Mouse (Mus musculus): ENCODE results near the gene Eps15. TPM values are rescaled to one million over a fixed set of nuclear protein-coding genes. Genes with fewer than 3 reads are reported as not detected.

Gene Eps15
- polyA plus RNA-seq, 1 experiment from 2014 or later, result 41.8 TPM

DNA sequence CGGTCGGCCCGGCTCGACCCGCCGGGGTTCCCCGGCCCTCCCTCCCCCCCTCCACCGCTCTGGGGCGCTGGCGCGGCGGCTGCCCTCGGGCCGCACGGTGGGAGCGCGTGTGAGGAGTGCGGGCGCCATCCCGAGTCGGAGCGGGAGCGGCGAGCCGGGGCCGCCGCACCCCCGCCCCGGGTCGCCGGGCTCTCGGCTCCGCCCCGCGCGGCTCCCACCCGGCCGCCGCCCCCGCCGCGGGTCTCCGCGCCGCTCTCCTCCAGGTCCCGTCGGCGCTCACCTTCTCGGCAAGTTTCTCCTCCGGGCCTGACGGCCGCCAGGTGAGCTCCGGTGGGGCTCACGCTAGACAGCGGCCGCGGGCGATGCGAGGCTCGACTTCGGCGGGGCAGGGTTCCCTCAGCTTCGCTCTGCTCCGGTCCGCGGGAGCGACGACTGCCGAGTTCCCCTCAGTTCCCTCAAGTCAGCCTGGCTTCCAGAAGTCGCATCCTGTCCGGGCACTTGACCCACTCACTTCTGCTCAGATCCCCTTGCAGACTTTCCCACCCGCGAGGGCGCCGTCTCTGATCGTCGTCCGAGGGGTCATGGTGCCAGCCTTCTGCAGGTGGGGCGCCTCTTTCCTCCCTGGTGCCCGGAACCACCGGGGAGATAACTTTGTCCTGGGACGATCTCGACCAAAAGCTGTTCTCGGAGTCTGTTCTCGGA lies 542 bp downstream of the Eps15 start:
- peak overlapping the region; percentile 93 for H3K4me3 ChIP-seq
- H3K27me3 ChIP-seq (replicated peaks; ENCODE audit: low read depth, poor library complexity, severe bottlenecking), result peaks cover 9% of the 10 kb centered on the region
- H3K9me3 ChIP-seq, result no peaks in the 10 kb centered on the region
- under 1% methylated on average over 83 of the region's 85 CpGs for WGBS
- H3K36me3 ChIP-seq (replicated peaks), result 0 out of 2 replicates have a peak, but pooled peaks cover 3% of the 10 kb centered on the region
- DNase-seq (ENCODE audit: low spot score), result no peak
- H3K27ac ChIP-seq (replicated peaks), result peak overlapping the region; percentile 92
- H3K4me1 ChIP-seq, result peaks cover 8% of the 10 kb centered on the region

GRCm38 (mm10) chr4:109281161-109281560 lies 1.1 kb downstream of the Eps15 start:
- WGBS, result 10% methylated on average over 4 of the region's 4 CpGs
- Histone ChIP-seq H3K36me3 (replicated peaks) (0 out of 2 replicates have a peak, but pooled peaks cover 3% of the 10 kb centered on the region), H3K27ac (replicated peaks) (no peak overlapping the region), H3K4me1 (peaks cover 8% of the 10 kb centered on the region), H3K4me3 (peak overlapping the region; percentile 93), H3K27me3 (replicated peaks; ENCODE audit: low read depth, poor library complexity, severe bottlenecking) (peaks cover 9% of the 10 kb centered on the region), H3K9me3 (no peaks in the 10 kb centered on the region)
- no peak for DNase-seq (ENCODE audit: low spot score)

GRCm38 (mm10) chr4:109281946-109282345 lies 1.9 kb downstream of the Eps15 start:
- no peak for DNase-seq (ENCODE audit: low spot score)
- H3K4me1 ChIP-seq, result peaks cover 8% of the 10 kb centered on the region
- WGBS, result 94% methylated on average over 1 of the region's 1 CpGs
- H3K36me3 ChIP-seq (replicated peaks), result 0 out of 2 replicates have a peak, but pooled peaks cover 3% of the 10 kb centered on the region
- peaks cover 9% of the 10 kb centered on the region for H3K27me3 ChIP-seq (replicated peaks; ENCODE audit: low read depth, poor library complexity, severe bottlenecking)
- H3K27ac ChIP-seq (replicated peaks), result no peak overlapping the region
- no peaks in the 10 kb centered on the region for H3K9me3 ChIP-seq
- no peak overlapping the region for H3K4me3 ChIP-seq

DNA sequence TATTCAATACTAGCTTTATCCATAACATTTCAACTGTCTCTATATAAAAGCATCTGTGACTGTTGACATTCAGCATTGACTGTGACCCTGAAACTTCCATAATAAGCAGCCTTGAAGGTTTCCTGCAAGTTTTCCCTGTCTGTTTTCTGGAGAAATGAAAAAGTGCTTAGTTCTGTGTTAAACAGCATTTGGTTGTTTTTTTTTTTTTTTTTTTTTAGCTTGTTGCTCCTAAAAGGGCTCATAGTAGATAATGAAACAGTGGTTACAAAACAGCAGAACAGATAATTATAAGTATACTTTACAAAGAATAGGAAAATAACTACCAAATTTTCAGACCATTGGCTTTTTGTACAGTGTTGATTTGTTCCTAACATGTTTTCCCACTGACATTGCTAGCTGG lies 14.6 kb downstream of the Eps15 start:
- H3K27ac ChIP-seq (replicated peaks), result no peak overlapping the region
- no peaks in the 10 kb centered on the region for H3K9me3 ChIP-seq
- H3K4me3 ChIP-seq, result no peak overlapping the region
- H3K4me1 ChIP-seq, result no peaks in the 10 kb centered on the region
- DNase-seq (ENCODE audit: low spot score), result no peak
- H3K36me3 ChIP-seq (replicated peaks), result peaks cover 5% of the 10 kb centered on the region; the same call in 1 of the 2 replicates
- H3K27me3 ChIP-seq (replicated peaks; ENCODE audit: low read depth, poor library complexity, severe bottlenecking), result no peaks in the 10 kb centered on the region

GRCm38 (mm10) chr4:109296510-109296909 lies 16.4 kb downstream of the Eps15 start:
- no peak overlapping the region for H3K4me3 ChIP-seq
- H3K36me3 ChIP-seq (replicated peaks), result peaks cover 5% of the 10 kb centered on the region; the same call in 1 of the 2 replicates
- DNase-seq (ENCODE audit: low spot score), result no peak
- H3K27ac ChIP-seq (replicated peaks), result no peak overlapping the region
- H3K9me3 ChIP-seq, result no peaks in the 10 kb centered on the region
- H3K4me1 ChIP-seq, result no peaks in the 10 kb centered on the region
- no peaks in the 10 kb centered on the region for H3K27me3 ChIP-seq (replicated peaks; ENCODE audit: low read depth, poor library complexity, severe bottlenecking)
- 85% methylated on average over 2 of the region's 2 CpGs for WGBS

DNA sequence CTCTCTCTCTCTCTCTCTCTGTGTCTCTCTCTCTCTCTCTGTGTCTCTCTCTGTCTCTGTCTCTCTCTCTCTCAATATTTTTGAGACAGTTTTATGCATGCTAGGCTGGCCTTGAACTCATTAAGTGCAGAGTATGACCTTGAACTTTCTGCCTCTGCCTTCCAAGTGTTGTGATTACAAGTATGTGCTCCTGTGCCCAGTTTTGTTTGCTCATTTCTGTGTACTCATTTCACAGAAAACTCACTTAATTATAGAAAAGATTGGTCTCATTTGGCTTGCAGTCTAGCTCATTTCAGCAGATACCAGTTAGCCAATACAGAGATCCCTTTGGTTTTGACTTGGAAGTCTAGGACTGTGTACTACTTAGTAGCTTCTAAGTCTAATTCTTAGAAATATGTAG lies 19.1 kb downstream of the Eps15 start:
- H3K9me3 ChIP-seq, result no peaks in the 10 kb centered on the region
- no peak overlapping the region for H3K27ac ChIP-seq (replicated peaks)
- H3K27me3 ChIP-seq (replicated peaks; ENCODE audit: low read depth, poor library complexity, severe bottlenecking), result no peaks in the 10 kb centered on the region
- DNase-seq (ENCODE audit: low spot score), result no peak
- no peak overlapping the region for H3K4me3 ChIP-seq
- peaks cover 5% of the 10 kb centered on the region; the same call in 1 of the 2 replicates for H3K36me3 ChIP-seq (replicated peaks)
- no peaks in the 10 kb centered on the region for H3K4me1 ChIP-seq

DNA sequence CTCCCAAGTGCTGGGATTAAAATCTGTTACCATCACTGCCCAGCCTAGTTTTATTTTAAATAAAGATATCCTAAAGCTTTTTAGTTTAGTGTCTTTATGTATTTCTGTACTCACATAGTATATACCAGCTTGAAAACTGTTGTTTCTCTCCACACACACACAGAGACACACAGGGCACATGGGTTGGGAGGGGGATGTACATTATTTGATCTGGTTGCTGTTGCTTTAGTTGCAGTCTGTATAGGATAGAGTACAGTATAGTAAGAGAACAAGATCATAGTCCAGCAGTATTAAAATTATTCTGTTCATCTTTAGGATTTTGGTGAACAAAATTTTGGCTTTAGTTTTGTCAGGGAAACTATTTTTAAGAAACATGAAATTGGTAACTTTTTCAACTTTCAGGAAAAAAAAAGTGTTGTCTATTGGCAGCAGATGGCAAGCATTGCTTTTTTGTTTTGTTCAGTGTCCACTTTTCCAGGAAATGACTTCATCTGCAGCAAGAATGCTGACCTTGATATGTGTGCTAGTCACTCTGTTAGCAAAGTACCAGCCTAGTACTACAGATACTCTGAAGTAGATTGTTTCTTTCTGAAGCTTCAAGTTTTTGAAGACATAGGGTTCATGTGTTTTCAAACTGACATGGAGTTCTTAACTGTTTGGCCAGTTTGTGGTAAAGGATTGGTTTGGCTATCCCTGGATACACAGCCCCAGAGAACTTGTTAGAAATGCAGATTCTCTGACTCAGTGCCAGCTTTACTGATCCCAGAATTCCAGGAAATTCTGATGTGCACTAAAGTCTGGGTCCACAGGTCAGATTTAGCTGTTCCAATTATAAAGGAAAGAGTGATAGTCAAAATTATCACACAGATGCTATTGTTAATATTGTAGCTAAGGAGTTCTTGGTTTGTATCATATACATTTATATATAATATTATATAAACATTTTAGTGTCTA lies 37.1 kb downstream of the Eps15 start:
- Histone ChIP-seq H3K36me3 (replicated peaks) (0 out of 2 replicates have a peak, but pooled peaks cover 7% of the 10 kb centered on the region), H3K9me3 (no peaks in the 10 kb centered on the region), H3K27ac (replicated peaks) (no peak overlapping the region), H3K4me3 (no peak overlapping the region), H3K27me3 (replicated peaks; ENCODE audit: low read depth, poor library complexity, severe bottlenecking) (no peaks in the 10 kb centered on the region), H3K4me1 (no peaks in the 10 kb centered on the region)
- DNase-seq (ENCODE audit: low spot score), result no peak

DNA sequence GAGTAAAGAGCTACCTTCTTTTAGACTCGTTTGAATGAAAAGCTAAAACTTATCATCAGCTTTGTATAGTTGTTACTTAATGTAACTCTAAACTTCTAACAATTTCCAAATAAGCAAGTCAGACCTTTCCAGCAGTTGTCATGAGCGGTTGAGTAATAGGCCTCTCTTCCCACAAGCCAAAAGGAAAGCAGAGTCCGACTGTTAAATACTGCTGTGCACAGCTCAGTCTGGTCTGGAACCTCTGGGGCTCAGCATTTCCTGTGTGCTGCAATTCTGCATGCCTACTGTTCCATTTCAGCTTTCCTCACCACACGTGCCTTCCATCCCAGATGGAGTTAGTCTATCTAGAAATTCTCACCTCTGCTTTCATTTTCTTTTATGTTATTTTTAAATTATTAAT lies 56.7 kb downstream of the Eps15 start:
- H3K9me3 ChIP-seq, result no peaks in the 10 kb centered on the region
- peaks cover 21% of the 10 kb centered on the region for H3K36me3 ChIP-seq (replicated peaks)
- 81% methylated on average over 4 of the region's 4 CpGs for WGBS
- no peaks in the 10 kb centered on the region for H3K27me3 ChIP-seq (replicated peaks; ENCODE audit: low read depth, poor library complexity, severe bottlenecking)
- DNase-seq (ENCODE audit: low spot score), result no peak
- H3K27ac ChIP-seq (replicated peaks), result no peak overlapping the region
- peaks cover 5% of the 10 kb centered on the region; the same call in 1 of the 2 replicates for H3K4me1 ChIP-seq
- H3K4me3 ChIP-seq, result no peak overlapping the region

GRCm38 (mm10) chr4:109341222-109341621 lies 61.2 kb downstream of the Eps15 start:
- Histone ChIP-seq H3K27ac (replicated peaks) (no peak overlapping the region), H3K27me3 (replicated peaks; ENCODE audit: low read depth, poor library complexity, severe bottlenecking) (no peaks in the 10 kb centered on the region), H3K4me3 (no peak overlapping the region), H3K9me3 (no peaks in the 10 kb centered on the region), H3K36me3 (replicated peaks) (peaks cover 3% of the 10 kb centered on the region; the same call in 1 of the 2 replicates), H3K4me1 (peaks cover 5% of the 10 kb centered on the region; the same call in 1 of the 2 replicates)
- DNase-seq (ENCODE audit: low spot score), result no peak
- WGBS, result 82% methylated on average over 1 of the region's 1 CpGs

DNA sequence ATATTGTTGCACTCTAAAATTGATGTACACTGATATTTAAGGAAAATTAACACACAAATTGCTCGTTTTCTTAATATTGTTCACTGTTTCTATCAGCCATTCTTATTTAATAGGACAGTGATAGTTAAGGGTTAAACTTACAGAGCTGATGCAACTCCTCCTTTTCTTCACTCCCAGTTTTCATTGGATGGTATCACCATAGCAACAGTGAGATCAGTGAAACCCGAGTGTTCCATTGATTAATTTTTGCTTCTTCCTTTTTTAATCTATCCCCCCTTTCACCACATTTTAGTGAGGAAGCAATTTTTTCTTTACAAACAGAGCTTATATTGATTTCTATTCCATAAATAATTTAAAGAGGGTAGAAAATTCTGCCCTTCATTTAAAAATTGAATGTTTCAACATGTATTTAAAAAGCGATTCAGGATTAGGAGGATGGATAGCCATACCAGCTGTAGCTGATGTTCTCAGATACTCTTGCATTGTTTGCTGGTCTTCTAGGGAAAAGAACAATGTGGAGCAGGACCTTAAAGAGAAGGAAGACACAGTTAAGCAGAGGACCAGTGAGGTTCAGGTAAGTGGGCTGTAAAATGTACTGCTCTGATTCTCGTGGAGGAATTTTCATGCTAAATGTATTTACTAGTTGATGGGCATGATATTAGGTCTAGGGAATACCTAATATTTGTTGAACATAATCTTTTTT lies 62.9 kb downstream of the Eps15 start:
- H3K36me3 ChIP-seq (replicated peaks), result peaks cover 3% of the 10 kb centered on the region; the same call in 1 of the 2 replicates
- peak overlapping the region; percentile 35; the same call in 1 of the 2 replicates for H3K4me3 ChIP-seq
- no peaks in the 10 kb centered on the region for H3K9me3 ChIP-seq
- 54% methylated on average over 4 of the region's 4 CpGs for WGBS
- H3K4me1 ChIP-seq, result peaks cover 5% of the 10 kb centered on the region; the same call in 1 of the 2 replicates
- H3K27ac ChIP-seq (replicated peaks), result no peak overlapping the region
- no peak for DNase-seq (ENCODE audit: low spot score)
- H3K27me3 ChIP-seq (replicated peaks; ENCODE audit: low read depth, poor library complexity, severe bottlenecking), result no peaks in the 10 kb centered on the region

DNA sequence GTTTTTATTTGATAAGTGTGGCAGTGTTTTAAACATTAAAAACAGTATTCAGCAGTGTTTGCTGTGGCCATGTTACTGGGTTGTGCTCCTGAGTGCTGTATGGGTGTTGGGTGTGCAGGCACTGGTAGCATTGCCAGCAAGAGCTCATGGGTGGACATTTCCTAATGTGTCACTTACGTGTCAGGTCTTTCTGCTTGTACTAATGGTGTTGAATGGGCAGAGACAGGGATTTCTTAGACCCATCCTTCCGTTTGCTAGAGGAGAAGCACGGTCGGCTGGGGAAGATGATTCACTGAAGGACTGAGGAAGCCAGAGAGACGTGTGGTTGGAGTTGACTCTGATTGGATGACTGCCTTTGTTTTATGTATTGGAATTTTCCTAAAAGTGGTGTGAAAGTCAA lies 63.8 kb downstream of the Eps15 start:
- Histone ChIP-seq H3K27me3 (replicated peaks; ENCODE audit: low read depth, poor library complexity, severe bottlenecking) (no peaks in the 10 kb centered on the region), H3K36me3 (replicated peaks) (peaks cover 1% of the 10 kb centered on the region; the same call in 1 of the 2 replicates), H3K9me3 (no peaks in the 10 kb centered on the region), H3K4me3 (no peak overlapping the region), H3K4me1 (peaks cover 5% of the 10 kb centered on the region; the same call in 1 of the 2 replicates), H3K27ac (replicated peaks) (no peak overlapping the region)
- DNase-seq (ENCODE audit: low spot score), result no peak
- WGBS, result 84% methylated on average over 5 of the region's 5 CpGs

- no peak for DNase-seq (ENCODE audit: low spot score)
- 86% methylated on average over 1 of the region's 1 CpGs for WGBS
- Histone ChIP-seq H3K4me3 (no peak overlapping the region), H3K4me1 (no peaks in the 10 kb centered on the region), H3K36me3 (replicated peaks) (peaks cover 35% of the 10 kb centered on the region), H3K27me3 (replicated peaks; ENCODE audit: low read depth, poor library complexity, severe bottlenecking) (no peaks in the 10 kb centered on the region), H3K9me3 (no peaks in the 10 kb centered on the region), H3K27ac (replicated peaks) (no peak overlapping the region)
Observed at GRCm38 (mm10) chr4:109378107-109378506, 98.0 kb downstream of the Eps15 start.

Data from embryonic facial prominence, embryonic 10.5 days (tissue).